Mouse (Mus musculus) hindbrain, postnatal 0 days (tissue): Measurements from ENCODE around the gene Apbb2. TPM values are rescaled to one million over a fixed set of nuclear protein-coding genes. Genes with fewer than 3 reads are reported as not detected.
A peak's percentile ranks its signal among the peaks of the same experiment; 100 is the strongest.

ENCODE experiments used
- ATAC-seq: fragments of 200-750 bp; cut with Nextera tagmentation; 2 replicates; pipeline ENCODE4 v1.8.0; 2017; ENCODE audit warnings: mild to moderate bottlenecking, moderate TSS enrichment, moderate library complexity
- DNase-seq: peaks from one replicate; pipeline ENCODE4 v3.0.0-alpha.2; 2015; ENCODE audit warnings: low spot score
- H3K27ac ChIP-seq: fragments of 300-500 bp; sonication (generic); 2 replicates; pipeline ENCODE4 v1.5.1; 2014; ENCODE audit warnings: mild to moderate bottlenecking
- H3K27me3 ChIP-seq: fragments of 300-500 bp; sonication (generic); 2 replicates; pipeline ENCODE4 v1.6.1; 2014; ENCODE audit warnings: low read length, mixed read lengths; ENCODE audit not compliant: insufficient read depth
- H3K36me3 ChIP-seq: fragments of 300-500 bp; sonication (generic); 2 replicates; pipeline ENCODE4 v1.6.1; 2014; ENCODE audit warnings: low read length, mixed read lengths; ENCODE audit not compliant: insufficient read depth
- H3K4me1 ChIP-seq: fragments of 300-500 bp; sonication (generic); 2 replicates; pipeline ENCODE4 v1.6.1; 2014; ENCODE audit warnings: antibody characterized with exemption, low read length, mixed read lengths; ENCODE audit not compliant: insufficient read depth
- H3K4me2 ChIP-seq: fragments of 300-500 bp; sonication (generic); 2 replicates; pipeline ENCODE4 v1.6.1; 2014; ENCODE audit warnings: low read depth, mild to moderate bottlenecking, low read length, moderate library complexity, mixed read lengths
- H3K4me3 ChIP-seq: fragments of 300-500 bp; sonication (generic); 2 replicates; pipeline ENCODE4 v1.5.1; 2014; ENCODE audit warnings: low read length
- H3K9ac ChIP-seq: fragments of 300-500 bp; sonication (generic); replicated peaks from 2 replicates; pipeline ENCODE4 v1.6.1; 2014; ENCODE audit warnings: mild to moderate bottlenecking, low read length, moderate library complexity, mixed read lengths
- H3K9me3 ChIP-seq: fragments of 300-500 bp; sonication (generic); 2 replicates; pipeline ENCODE4 v1.6.1; 2016; ENCODE audit warnings: low read length, mixed read lengths
- CTCF ChIP-seq: IDR thresholded peaks from 2 replicates; pipeline ENCODE4 v1.5.1; 2016; ENCODE audit warnings: antibody characterized with exemption, control low read depth, low read depth
- WGBS: fragments of 180-500 bp; shearing (Covaris S2); extraction: QIAGEN DNeasy Blood & Tissue Kit; methylation state at CpG from one replicate; pipeline ENCODE4 v1.1.7; 2014; 5-methylcytosine and 5-hydroxymethylcytosine counted together
- polyA plus RNA-seq: library from polyadenylated mRNA; unstranded; fragments of >200 nt; fragmentation: Nextera tagmentation; extraction: Ambion mirVana; gene quantifications from 2 replicates; pipeline ENCODE4 v1.2.1, GENCODE M21; 2015
- total RNA-seq: library from RNA; depleted of rRNA; stranded (reverse); fragments of >200 nt; gene quantifications from 2 replicates; pipeline ENCODE4 v1.2.3, GENCODE M21; 2014

The Apbb2 gene
- total and polyA plus RNA-seq, 2 experiments from 2014 or later = 72.1 to 76.9 TPM

GRCm38 (mm10) chr5:66611851-66612250, 6.7 kb downstream of the Apbb2 start:
- 51% methylated on average over 4 of the region's 4 CpGs for WGBS
- H3K9ac ChIP-seq = no peak overlapping the region
- no peak for ATAC-seq

GRCm38 (mm10) chr5:66611361-66611760, 7.2 kb downstream of the Apbb2 start:
- Histone ChIP-seq H3K9me3 (no peaks in the 10 kb centered on the region), H3K4me1 (peaks cover 6% of the 10 kb centered on the region; the same call in 1 of the 2 replicates), H3K36me3 (no peaks in the 10 kb centered on the region), H3K9ac (no peak overlapping the region), H3K4me2 (no peak overlapping the region), H3K4me3 (no peak overlapping the region), H3K27me3 (no peaks in the 10 kb centered on the region), H3K27ac (no peak overlapping the region)
- no peak for TF ChIP-seq CTCF
- 90% methylated on average over 5 of the region's 5 CpGs for WGBS
- ATAC-seq (no peak), DNase-seq (no peak)

More at GRCm38 (mm10) chr5:66611851-66612250, 6.7 kb downstream of the Apbb2 start:
- peaks cover 6% of the 10 kb centered on the region; the same call in 1 of the 2 replicates for H3K4me1 ChIP-seq
- H3K4me2 ChIP-seq = no peak overlapping the region
- H3K27ac ChIP-seq = no peak overlapping the region
- no peak overlapping the region for H3K4me3 ChIP-seq
- H3K9me3 ChIP-seq = no peaks in the 10 kb centered on the region
- H3K27me3 ChIP-seq = no peaks in the 10 kb centered on the region
- no peak for TF ChIP-seq CTCF
- H3K36me3 ChIP-seq = no peaks in the 10 kb centered on the region
- DNase-seq = no peak

GRCm38 (mm10) chr5:66610270-66610669, 8.3 kb downstream of the Apbb2 start:
- Histone ChIP-seq H3K4me2 (no peak overlapping the region), H3K27me3 (no peaks in the 10 kb centered on the region), H3K4me3 (no peak overlapping the region), H3K27ac (no peak overlapping the region), H3K36me3 (no peaks in the 10 kb centered on the region), H3K4me1 (peaks cover 6% of the 10 kb centered on the region; the same call in 1 of the 2 replicates), H3K9ac (no peak overlapping the region), H3K9me3 (no peaks in the 10 kb centered on the region)
- WGBS = 85% methylated on average over 12 of the region's 12 CpGs
- TF ChIP-seq CTCF = no peak
- DNase-seq = no peak
- no peak for ATAC-seq

DNA sequence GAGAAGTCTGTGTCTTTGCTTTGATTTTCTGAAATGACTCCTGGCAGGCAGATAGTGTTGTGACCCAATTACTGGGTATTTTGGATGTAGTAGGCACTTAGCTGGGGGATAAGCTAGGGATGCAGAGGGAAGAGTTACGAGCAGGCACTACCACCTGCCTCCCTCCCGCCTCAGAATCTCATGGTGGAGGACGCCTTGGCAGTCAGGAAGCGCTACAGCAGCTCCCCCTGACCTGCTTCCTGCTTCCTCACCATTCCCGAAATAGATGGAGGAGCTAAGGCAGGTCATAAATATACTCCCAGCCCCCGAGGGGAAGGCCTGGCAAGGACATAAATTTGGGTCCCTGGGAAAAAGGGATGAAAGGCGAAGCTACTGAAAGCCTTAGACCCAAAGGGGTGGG, 9.3 kb downstream of the Apbb2 start:
- Histone ChIP-seq H3K9ac (no peak overlapping the region), H3K36me3 (no peaks in the 10 kb centered on the region), H3K27ac (peak overlapping the region; percentile 9; the same call in 1 of the 2 replicates), H3K4me1 (0 out of 2 replicates have a peak, but pooled peaks cover 6% of the 10 kb centered on the region), H3K4me3 (no peak overlapping the region), H3K27me3 (no peaks in the 10 kb centered on the region), H3K9me3 (no peaks in the 10 kb centered on the region), H3K4me2 (no peak overlapping the region)
- no peak for TF ChIP-seq CTCF
- 67% methylated on average over 7 of the region's 7 CpGs for WGBS
- no peak for ATAC-seq
- DNase-seq = no peak

GRCm38 (mm10) chr5:66607801-66608200, 10.8 kb downstream of the Apbb2 start:
- Histone ChIP-seq H3K27ac (no peak overlapping the region), H3K9ac (no peak overlapping the region), H3K27me3 (no peaks in the 10 kb centered on the region), H3K9me3 (no peaks in the 10 kb centered on the region), H3K36me3 (no peaks in the 10 kb centered on the region), H3K4me1 (peaks cover 2% of the 10 kb centered on the region; the same call in 1 of the 2 replicates), H3K4me2 (no peak overlapping the region), H3K4me3 (no peak overlapping the region)
- 91% methylated on average over 10 of the region's 10 CpGs for WGBS
- ATAC-seq (no peak), DNase-seq (no peak)
- no peak for TF ChIP-seq CTCF

DNA sequence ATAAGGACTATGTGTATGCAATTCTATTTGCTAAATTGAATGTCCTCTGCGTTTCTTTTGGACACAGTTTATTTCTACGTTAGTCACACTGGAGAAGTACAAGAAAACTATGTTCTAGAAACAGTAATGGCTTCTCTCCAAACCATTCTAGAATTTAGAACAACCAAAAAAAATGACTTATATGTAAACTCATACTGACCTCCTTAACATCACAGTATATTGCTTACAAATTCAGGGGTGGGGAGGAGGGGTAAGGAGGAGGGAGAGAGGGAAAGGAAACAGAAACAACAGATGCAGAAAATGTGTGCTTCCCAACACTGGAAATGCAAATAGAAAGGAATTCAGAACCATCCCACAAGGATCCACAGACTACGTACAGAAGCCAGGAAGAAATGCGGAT, 11.4 kb downstream of the Apbb2 start:
- Histone ChIP-seq H3K36me3 (no peaks in the 10 kb centered on the region), H3K27me3 (no peaks in the 10 kb centered on the region), H3K4me2 (no peak overlapping the region), H3K4me1 (peaks cover 2% of the 10 kb centered on the region; the same call in 1 of the 2 replicates), H3K27ac (no peak overlapping the region), H3K9ac (no peak overlapping the region), H3K4me3 (no peak overlapping the region), H3K9me3 (no peaks in the 10 kb centered on the region)
- DNase-seq = no peak
- ATAC-seq = no peak
- 91% methylated on average over 4 of the region's 4 CpGs for WGBS
- no peak for TF ChIP-seq CTCF

DNA sequence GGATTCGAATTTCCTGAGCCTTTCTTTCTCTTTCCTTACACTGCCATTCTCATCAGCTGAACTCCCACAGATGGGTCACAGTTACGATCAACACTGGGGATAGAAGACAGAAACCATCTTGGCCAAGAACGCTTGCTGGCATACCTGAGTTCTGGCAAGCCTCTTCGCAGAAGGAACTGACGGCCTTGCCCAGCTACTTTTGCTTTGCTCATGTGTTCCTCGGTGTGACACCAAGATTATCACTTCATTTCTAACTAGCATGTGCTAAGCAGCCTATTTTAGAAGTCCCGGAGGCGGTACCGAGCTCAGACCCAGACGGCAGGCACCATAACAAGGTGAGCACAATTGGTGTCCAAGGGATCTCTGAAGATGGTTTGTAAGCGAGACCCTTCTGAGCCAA, 12.9 kb downstream of the Apbb2 start:
- WGBS = 84% methylated on average over 11 of the region's 11 CpGs

More for the DNA sequence above, 12.9 kb downstream of the Apbb2 start:
- peaks cover 2% of the 10 kb centered on the region; the same call in 1 of the 2 replicates for H3K4me1 ChIP-seq
- no peaks in the 10 kb centered on the region for H3K27me3 ChIP-seq
- no peak for TF ChIP-seq CTCF
- no peak overlapping the region for H3K9ac ChIP-seq
- H3K27ac ChIP-seq = no peak overlapping the region
- no peaks in the 10 kb centered on the region for H3K9me3 ChIP-seq
- ATAC-seq (no peak), DNase-seq (no peak)
- no peaks in the 10 kb centered on the region for H3K36me3 ChIP-seq
- no peak overlapping the region for H3K4me3 ChIP-seq
- no peak overlapping the region for H3K4me2 ChIP-seq
